Mouse (Mus musculus) midbrain, postnatal 0 days (tissue): ENCODE data around the gene Spata20. TPM values are rescaled to one million over a fixed set of nuclear protein-coding genes. Genes with fewer than 3 reads are reported as not detected.
A peak's percentile ranks its signal among the peaks of the same experiment; 100 is the strongest.

Experiments used
- ATAC-seq: fragments of 200-750 bp; cut with Nextera tagmentation; 2 replicates; pipeline ENCODE4 v1.8.0; 2017; ENCODE audit warnings: moderate number of reproducible peaks, mild to moderate bottlenecking, moderate TSS enrichment, moderate library complexity; ENCODE audit not compliant: low FRiP score
- DNase-seq: peaks from one replicate; pipeline ENCODE4 v3.0.0-alpha.2; 2015; ENCODE audit warnings: low spot score
- H3K27ac ChIP-seq: fragments of 300-500 bp; sonication (generic); 2 replicates; pipeline ENCODE4 v1.5.1; 2014; ENCODE audit warnings: low read depth, mild to moderate bottlenecking, low read length, mixed read lengths
- H3K27me3 ChIP-seq: fragments of 300-500 bp; sonication (generic); 2 replicates; pipeline ENCODE4 v1.6.1; 2014; ENCODE audit warnings: low read length, control low read depth, mixed read lengths; ENCODE audit not compliant: insufficient read depth
- H3K36me3 ChIP-seq: fragments of 300-500 bp; sonication (generic); 2 replicates; pipeline ENCODE4 v1.6.1; 2014; ENCODE audit warnings: low read length, control low read depth, mixed read lengths; ENCODE audit not compliant: insufficient read depth
- H3K4me1 ChIP-seq: fragments of 300-500 bp; sonication (generic); 2 replicates; pipeline ENCODE4 v1.6.1; 2014; ENCODE audit warnings: mild to moderate bottlenecking, control low read depth, antibody characterized with exemption, low read length, mixed read lengths; ENCODE audit not compliant: insufficient read depth
- H3K4me2 ChIP-seq: fragments of 300-500 bp; sonication (generic); 2 replicates; pipeline ENCODE4 v1.6.1; 2014; ENCODE audit warnings: low read depth, mild to moderate bottlenecking, low read length, mixed read lengths; ENCODE audit not compliant: poor library complexity, severe bottlenecking
- H3K4me3 ChIP-seq: fragments of 300-500 bp; sonication (generic); 2 replicates; pipeline ENCODE4 v1.5.1; 2014; ENCODE audit warnings: low read depth, mild to moderate bottlenecking, low read length, moderate library complexity
- H3K9ac ChIP-seq: fragments of 300-500 bp; sonication (generic); replicated peaks from 2 replicates; pipeline ENCODE4 v1.6.1; 2014; ENCODE audit warnings: mild to moderate bottlenecking, low read length, moderate library complexity, mixed read lengths; ENCODE audit not compliant: poor library complexity, severe bottlenecking
- H3K9me3 ChIP-seq: fragments of 300-500 bp; sonication (generic); 2 replicates; pipeline ENCODE4 v1.6.1; 2016; ENCODE audit warnings: low read length, control low read depth
- CTCF ChIP-seq: IDR thresholded peaks from 2 replicates; pipeline ENCODE4 v1.5.1; 2016; ENCODE audit warnings: antibody characterized with exemption, mild to moderate bottlenecking
- WGBS: fragments of 180-500 bp; shearing (Covaris S2); extraction: QIAGEN DNeasy Blood & Tissue Kit; methylation state at CpG from one replicate; pipeline ENCODE4 v1.1.7; 2014; 5-methylcytosine and 5-hydroxymethylcytosine counted together
- polyA plus RNA-seq: library from polyadenylated mRNA; unstranded; fragments of >200 nt; fragmentation: Nextera tagmentation; extraction: Ambion mirVana; gene quantifications from 2 replicates; pipeline ENCODE4 v1.2.1, GENCODE M21; 2015
- total RNA-seq: library from RNA; depleted of rRNA; stranded (reverse); fragments of >200 nt; gene quantifications from 2 replicates; pipeline ENCODE4 v1.2.3, GENCODE M21; 2014

Spata20 gene
- total and polyA plus RNA-seq, 2 experiments from 2014 or later, result 0.93 to 1.3 TPM

GRCm38 (mm10) chr11:94498093-94498996 lies 12.4 kb upstream of the Spata20 start:
- Histone ChIP-seq H3K9me3 (no peaks in the 10 kb centered on the region), H3K27me3 (peaks cover 4% of the 10 kb centered on the region; the same call in 1 of the 2 replicates), H3K27ac (no peak overlapping the region), H3K4me2 (peak overlapping the region; percentile 20; the same call in 1 of the 2 replicates), H3K4me3 (no peak overlapping the region), H3K9ac (no peak overlapping the region), H3K36me3 (no peaks in the 10 kb centered on the region), H3K4me1 (peaks cover 14% of the 10 kb centered on the region)
- 21% methylated on average over 19 of the region's 19 CpGs for WGBS
- DNase-seq (peak; percentile 33), ATAC-seq (no peak)
- TF ChIP-seq CTCF, result no peak

- Histone ChIP-seq H3K9ac (no peak overlapping the region), H3K4me2 (no peak overlapping the region), H3K4me1 (peaks cover 14% of the 10 kb centered on the region), H3K27me3 (peaks cover 4% of the 10 kb centered on the region; the same call in 1 of the 2 replicates), H3K4me3 (no peak overlapping the region), H3K36me3 (no peaks in the 10 kb centered on the region), H3K9me3 (no peaks in the 10 kb centered on the region), H3K27ac (no peak overlapping the region)
- DNase-seq (no peak), ATAC-seq (no peak)
- TF ChIP-seq CTCF, result no peak
- WGBS, result 82% methylated on average over 3 of the region's 3 CpGs
Observed at GRCm38 (mm10) chr11:94495415-94495814, 9.4 kb upstream of the Spata20 start.

GRCm38 (mm10) chr11:94491749-94492099 lies 5.7 kb upstream of the Spata20 start:
- Histone ChIP-seq H3K4me3 (peak overlapping the region; percentile 50), H3K4me1 (no peaks in the 10 kb centered on the region; the same call in 1 of the 2 replicates), H3K27me3 (0 out of 2 replicates have a peak, but pooled peaks cover 1% of the 10 kb centered on the region), H3K27ac (no peak overlapping the region), H3K9ac (peak overlapping the region; percentile 70; the same call in 1 of the 2 replicates), H3K9me3 (no peaks in the 10 kb centered on the region), H3K4me2 (peak overlapping the region; percentile 73), H3K36me3 (no peaks in the 10 kb centered on the region)
- 72% methylated on average over 7 of the region's 7 CpGs for WGBS
- TF ChIP-seq CTCF, result no peak
- no peak for ATAC-seq
- no peak for DNase-seq

- DNase-seq, result peak; percentile 75
- Histone ChIP-seq H3K4me1 (no peaks in the 10 kb centered on the region; the same call in 1 of the 2 replicates), H3K9ac (peak overlapping the region; percentile 70), H3K27ac (0 out of 2 replicates have a peak overlapping the region, but pooled peaks have one; percentile 32), H3K36me3 (no peaks in the 10 kb centered on the region), H3K4me2 (peak overlapping the region; percentile 73), H3K27me3 (0 out of 2 replicates have a peak, but pooled peaks cover 4% of the 10 kb centered on the region), H3K4me3 (peak overlapping the region; percentile 50), H3K9me3 (no peaks in the 10 kb centered on the region)
- peak; percentile 39; the same call in 1 of the 2 replicates for TF ChIP-seq CTCF
- peak; percentile 68 for ATAC-seq
- 5% methylated on average over 53 of the region's 55 CpGs for WGBS
Observed at GRCm38 (mm10) chr11:94491035-94491748, 5.2 kb upstream of the Spata20 start.

GRCm38 (mm10) chr11:94489745-94490144 lies 3.8 kb upstream of the Spata20 start:
- H3K36me3 ChIP-seq, result no peaks in the 10 kb centered on the region
- H3K4me2 ChIP-seq, result no peak overlapping the region
- no peak overlapping the region for H3K27ac ChIP-seq
- ATAC-seq (no peak), DNase-seq (no peak)
- H3K27me3 ChIP-seq, result 0 out of 2 replicates have a peak, but pooled peaks cover 4% of the 10 kb centered on the region
- H3K4me1 ChIP-seq, result no peaks in the 10 kb centered on the region; the same call in 1 of the 2 replicates
- 30% methylated on average over 4 of the region's 4 CpGs for WGBS
- no peaks in the 10 kb centered on the region for H3K9me3 ChIP-seq
- H3K9ac ChIP-seq, result no peak overlapping the region
- TF ChIP-seq CTCF, result no peak
- H3K4me3 ChIP-seq, result no peak overlapping the region
